In genomic region chr6:54758112-54758511, GRCm38 (mm10) we compare ENCODE assay signal across 8 mouse cellular contexts. TPM values are rescaled to one million over a fixed set of nuclear protein-coding genes. Genes with fewer than 3 reads are reported as not detected.
DNase-seq lines count a peak whose midpoint lies in the region; ATAC-seq and TF ChIP-seq lines count a peak whose summit lies in the region.

No protein-coding gene starts in this region.

- H3K4me2 ChIP-seq in embryonic facial prominence, embryonic 14.5 days (ENCODE audit: low read depth, low read length): no peak overlapping the region
- H3K4me2 ChIP-seq in heart, postnatal 0 days (ENCODE audit: low read depth, low read length): no peak overlapping the region

- no peak overlapping the region for H3K27ac ChIP-seq in embryonic facial prominence, embryonic 14.5 days (replicated peaks; ENCODE audit: low read depth, low read length)
- H3K27ac ChIP-seq in embryonic facial prominence, embryonic 10.5 days (replicated peaks): no peak overlapping the region
- no peak overlapping the region for H3K27ac ChIP-seq in heart, postnatal 0 days (ENCODE audit: low read depth)

- H3K4me3 ChIP-seq in embryonic facial prominence, embryonic 14.5 days (ENCODE audit: low read depth, low read length): no peak overlapping the region
- H3K4me3 ChIP-seq in embryonic facial prominence, embryonic 10.5 days: no peak overlapping the region
- H3K4me3 ChIP-seq in heart, postnatal 0 days (ENCODE audit: low read depth, low read length): no peak overlapping the region

- no peak for TF ChIP-seq CTCF in heart, postnatal 0 days (IDR thresholded peaks at IDR 0.05; ENCODE audit: low read depth)

- WGBS in embryonic facial prominence, embryonic 14.5 days: 21% methylated on average over 2 of the region's 2 CpGs
- WGBS in embryonic facial prominence, embryonic 10.5 days: 32% methylated on average over 2 of the region's 2 CpGs
- 12% methylated on average over 2 of the region's 2 CpGs for WGBS in heart, postnatal 0 days

- intact Hi-C loops in left cerebral cortex, postnatal 4 days (cut with DNase I): no loop called here

- no peaks in the 10 kb centered on the region for H3K27me3 ChIP-seq in embryonic facial prominence, embryonic 14.5 days (replicated peaks; ENCODE audit: control insufficient read depth, insufficient read depth, low read length)
- H3K27me3 ChIP-seq in embryonic facial prominence, embryonic 10.5 days (replicated peaks; ENCODE audit: low read depth, poor library complexity, severe bottlenecking): peaks cover 36% of the 10 kb centered on the region
- H3K27me3 ChIP-seq in heart, postnatal 0 days (ENCODE audit: control insufficient read depth, insufficient read depth, low read length): no peaks in the 10 kb centered on the region

- peaks cover 10% of the 10 kb centered on the region for H3K4me1 ChIP-seq in embryonic facial prominence, embryonic 14.5 days (ENCODE audit: control insufficient read depth, insufficient read depth, low read length)
- H3K4me1 ChIP-seq in embryonic facial prominence, embryonic 10.5 days: peaks cover 15% of the 10 kb centered on the region
- peaks cover 28% of the 10 kb centered on the region for H3K4me1 ChIP-seq in heart, postnatal 0 days (ENCODE audit: control insufficient read depth, insufficient read depth)

- ATAC-seq in embryonic facial prominence, embryonic 14.5 days (ENCODE audit: low read depth): no peak
- ATAC-seq in heart, postnatal 0 days (ENCODE audit: insufficient read depth, low read depth): peak; percentile 53; the same call in 1 of the 2 replicates

- H3K9me3 ChIP-seq in embryonic facial prominence, embryonic 14.5 days (ENCODE audit: control insufficient read depth, low read length): no peaks in the 10 kb centered on the region
- H3K9me3 ChIP-seq in embryonic facial prominence, embryonic 10.5 days: no peaks in the 10 kb centered on the region
- H3K9me3 ChIP-seq in heart, postnatal 0 days (replicated peaks; ENCODE audit: control insufficient read depth, low read length): no peaks in the 10 kb centered on the region

- TF ChIP-seq EP300 in heart, postnatal 0 days (IDR thresholded peaks at IDR 0.05; ENCODE audit: low read depth): no peak

- no peak overlapping the region for H3K9ac ChIP-seq in embryonic facial prominence, embryonic 14.5 days (ENCODE audit: low read depth, low read length)
- H3K9ac ChIP-seq in heart, postnatal 0 days (replicated peaks; ENCODE audit: low read depth, low read length): no peak overlapping the region

- DNase-seq in embryonic facial prominence, embryonic 14.5 days (ENCODE audit: low spot score): peak; percentile 24
- no peak for DNase-seq in embryonic facial prominence, embryonic 10.5 days (ENCODE audit: low spot score)
- peak; percentile 40 for DNase-seq in cerebellum, adult 9-10 months
- DNase-seq in heart, postnatal 0 days (ENCODE audit: low spot score): peak; percentile 54
- DNase-seq in left cerebral cortex, postnatal 4 days: peak; percentile 86
- peak; percentile 87 to 89 for DNase-seq in right cerebral cortex, postnatal 10 days (ENCODE audit: low spot score in 2 of 2)
- no peak for DNase-seq in liver
- DNase-seq in urinary bladder, postnatal 14 days (ENCODE audit: low spot score): no peak

- no peaks in the 10 kb centered on the region for H3K36me3 ChIP-seq in embryonic facial prominence, embryonic 14.5 days (ENCODE audit: control insufficient read depth, insufficient read depth, low read length)
- no peaks in the 10 kb centered on the region for H3K36me3 ChIP-seq in embryonic facial prominence, embryonic 10.5 days (replicated peaks)
- H3K36me3 ChIP-seq in heart, postnatal 0 days (replicated peaks; ENCODE audit: control insufficient read depth, insufficient read depth, low read length): no peaks in the 10 kb centered on the region

RNA-seq across cellular contexts. Expression of gene Znrf2, which starts 58.6 kb away (rescaled TPM):
- polyA plus RNA-seq in embryonic facial prominence, embryonic 14.5 days (2014; fragmentation: Nextera tagmentation; extraction: Ambion mirVana): 4.9 and 5.1 TPM in 2 replicates
- polyA plus RNA-seq in embryonic facial prominence, embryonic 10.5 days (2016; fragmentation: Nextera tagmentation; extraction: Ambion mirVana): 1.8 and 2.5 TPM in 2 replicates
- total RNA-seq in heart, postnatal 0 days (2014; rRNA removed; ENCODE audit: low replicate concordance): 7.1 and 31.3 TPM in 2 replicates
- 3.7 and 4.3 TPM in 2 replicates for polyA plus RNA-seq in heart, postnatal 0 days (2015; fragmentation: Nextera tagmentation; extraction: Ambion mirVana)
- 10 to 100 TPM; 62.1 to 65.2 TPM for total RNA-seq in left cerebral cortex, postnatal 4 days (2021)

Comparison
In these comparisons a context has a peak if more than half of its experiments do, and no peak if none do; other contexts are left out.
1. DNase-seq: peak in embryonic facial prominence, embryonic 14.5 days (single experiment), cerebellum, adult 9-10 months (single experiment), heart, postnatal 0 days (single experiment), left cerebral cortex, postnatal 4 days (single experiment) and right cerebral cortex, postnatal 10 days (2 of 2); none in embryonic facial prominence, embryonic 10.5 days (single experiment), liver (single experiment) and urinary bladder, postnatal 14 days (single experiment).